Mouse (Mus musculus) c-Kit-negative CD71-positive TER-119-positive erythroid progenitor cells, embryonic 14.5 days (primary cell): Measurements from ENCODE around the gene Prkci.
A peak's percentile ranks its signal among the peaks of the same experiment; 100 is the strongest.

Source experiments
- DNase-seq: peaks from one replicate; pipeline ENCODE4 v3.0.0-alpha.2; 2013; ENCODE audit warnings: low read depth, low spot score

Gene Prkci

DNA sequence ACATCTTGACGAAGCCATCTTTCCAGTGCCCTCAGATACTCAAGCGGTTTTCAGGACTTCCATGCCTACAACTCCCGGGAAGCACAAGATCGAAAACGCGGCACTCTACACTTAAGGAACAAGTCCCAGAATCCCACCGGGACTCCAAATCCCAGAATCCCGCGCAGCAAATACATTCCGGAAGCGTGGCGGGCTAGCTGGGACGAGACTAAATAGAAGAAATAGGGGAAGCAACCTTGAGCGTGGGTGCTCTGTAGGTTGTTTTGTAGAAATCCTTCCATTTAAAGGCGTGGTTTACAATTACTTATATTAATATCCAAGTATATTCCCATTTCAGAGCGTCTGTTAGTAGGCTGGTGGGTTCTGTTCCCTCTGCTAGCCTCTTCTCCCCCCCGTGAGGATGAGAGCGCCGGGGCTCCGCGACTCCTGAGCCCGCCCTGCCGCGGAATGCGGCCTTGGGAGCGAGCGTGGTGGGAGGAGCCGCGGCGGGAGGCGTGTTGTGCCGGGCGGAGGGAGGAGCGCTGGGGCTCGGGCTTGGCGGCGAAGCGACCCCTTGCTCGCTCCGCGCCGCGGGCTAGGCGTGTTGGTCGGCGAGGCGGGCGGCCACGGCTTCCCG, at the start of gene Prkci:
Prkci (plus strand) TSS at position 465 of the 616 bp plus-strand sequence.
- DNase-seq = peak; percentile 87

DNA sequence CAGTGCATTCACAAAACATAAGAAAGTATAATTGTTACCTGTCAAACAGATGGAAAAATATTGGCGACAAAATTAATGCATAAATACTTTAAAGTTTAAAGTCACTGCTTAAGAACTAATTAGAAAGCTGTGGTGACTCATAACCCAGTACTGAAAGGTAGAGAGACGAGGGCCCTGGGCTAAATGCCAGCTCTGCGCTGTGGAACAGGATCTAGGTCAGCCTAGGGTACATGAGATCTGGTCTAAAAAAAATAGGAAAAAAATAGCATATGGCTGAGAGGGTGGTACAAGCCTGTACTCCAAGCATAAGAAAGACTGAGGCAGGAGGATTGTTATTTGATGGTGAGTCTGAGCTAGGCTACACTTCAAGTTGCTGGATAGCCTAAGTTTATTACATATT, 43.9 kb upstream of the Prkci start:
- no peak for DNase-seq

DNA sequence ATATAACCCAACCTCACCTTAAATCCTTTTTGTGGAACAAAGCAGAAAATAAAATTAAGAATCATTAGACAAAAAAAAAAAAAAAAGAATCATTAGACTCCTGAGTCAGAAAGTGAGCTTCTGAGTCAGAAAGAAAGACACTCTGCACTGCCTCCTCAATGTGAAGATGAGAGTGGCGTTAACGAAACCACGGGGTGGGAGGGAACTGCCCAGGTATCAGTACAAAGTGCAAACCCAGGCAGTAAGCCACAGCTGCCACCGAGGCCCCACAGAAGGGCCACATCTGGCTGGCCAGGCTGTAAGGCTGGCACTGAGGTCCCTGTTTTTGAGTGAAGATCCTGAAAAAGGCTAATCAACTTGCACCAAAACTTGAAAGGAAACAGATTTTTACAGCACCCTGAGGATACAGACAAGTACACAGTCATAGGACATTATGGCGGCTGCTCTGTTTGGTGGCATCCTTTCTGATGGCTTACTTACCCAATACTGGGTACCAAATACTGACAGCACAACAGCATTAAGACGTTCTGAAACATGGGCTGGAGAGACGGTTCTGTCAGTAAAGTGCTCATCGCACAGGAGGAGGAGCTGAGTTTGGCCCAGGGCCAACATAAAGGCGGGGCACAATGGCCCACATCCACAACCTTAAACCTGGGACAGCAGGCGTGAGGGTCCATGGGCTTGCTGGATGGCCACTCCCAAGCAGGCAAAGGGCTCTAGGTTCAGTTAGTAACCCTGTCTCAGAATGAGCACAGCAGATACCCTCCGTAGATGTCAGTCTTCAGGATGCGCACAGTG, 43.1 kb upstream of the Prkci start:
- no peak for DNase-seq

DNA sequence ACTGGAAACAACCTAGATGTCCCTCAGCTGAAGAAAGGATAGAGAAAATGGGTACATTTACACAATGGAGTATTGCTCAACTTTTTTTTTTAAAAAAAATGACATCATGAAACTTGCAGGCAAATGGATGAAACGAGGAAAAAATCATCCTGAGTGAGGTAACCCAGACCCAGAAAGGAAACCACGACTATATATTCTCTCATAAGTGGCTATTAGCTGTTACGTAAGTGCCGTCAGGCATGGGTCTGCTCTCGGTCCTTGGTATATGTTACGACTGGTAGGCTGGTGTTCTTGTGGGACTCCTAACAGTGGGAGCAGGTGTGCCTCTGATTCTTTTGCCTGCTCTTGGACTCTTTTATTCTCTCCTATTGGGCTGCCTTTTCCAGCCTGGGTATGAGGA, 39.2 kb upstream of the Prkci start:
- no peak for DNase-seq

DNA sequence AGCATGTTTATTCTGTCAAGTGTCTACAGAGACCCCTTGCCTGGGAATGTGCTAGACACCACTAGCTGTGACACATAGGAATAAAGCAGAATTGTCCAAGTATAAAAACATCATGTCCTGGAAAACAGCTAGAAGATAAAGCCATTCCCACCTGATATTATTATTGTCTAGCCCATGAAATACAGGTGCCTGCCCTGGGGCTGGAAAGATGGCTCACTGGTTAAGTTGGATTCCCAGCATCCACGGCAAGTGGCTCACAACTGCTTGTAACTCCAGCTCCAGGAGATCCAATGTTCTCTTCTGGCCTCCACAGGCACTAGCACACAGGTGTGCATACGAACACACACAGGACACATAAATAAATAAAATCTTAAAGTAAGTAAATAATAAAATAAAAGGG, 36.8 kb upstream of the Prkci start:
- DNase-seq = no peak

DNA sequence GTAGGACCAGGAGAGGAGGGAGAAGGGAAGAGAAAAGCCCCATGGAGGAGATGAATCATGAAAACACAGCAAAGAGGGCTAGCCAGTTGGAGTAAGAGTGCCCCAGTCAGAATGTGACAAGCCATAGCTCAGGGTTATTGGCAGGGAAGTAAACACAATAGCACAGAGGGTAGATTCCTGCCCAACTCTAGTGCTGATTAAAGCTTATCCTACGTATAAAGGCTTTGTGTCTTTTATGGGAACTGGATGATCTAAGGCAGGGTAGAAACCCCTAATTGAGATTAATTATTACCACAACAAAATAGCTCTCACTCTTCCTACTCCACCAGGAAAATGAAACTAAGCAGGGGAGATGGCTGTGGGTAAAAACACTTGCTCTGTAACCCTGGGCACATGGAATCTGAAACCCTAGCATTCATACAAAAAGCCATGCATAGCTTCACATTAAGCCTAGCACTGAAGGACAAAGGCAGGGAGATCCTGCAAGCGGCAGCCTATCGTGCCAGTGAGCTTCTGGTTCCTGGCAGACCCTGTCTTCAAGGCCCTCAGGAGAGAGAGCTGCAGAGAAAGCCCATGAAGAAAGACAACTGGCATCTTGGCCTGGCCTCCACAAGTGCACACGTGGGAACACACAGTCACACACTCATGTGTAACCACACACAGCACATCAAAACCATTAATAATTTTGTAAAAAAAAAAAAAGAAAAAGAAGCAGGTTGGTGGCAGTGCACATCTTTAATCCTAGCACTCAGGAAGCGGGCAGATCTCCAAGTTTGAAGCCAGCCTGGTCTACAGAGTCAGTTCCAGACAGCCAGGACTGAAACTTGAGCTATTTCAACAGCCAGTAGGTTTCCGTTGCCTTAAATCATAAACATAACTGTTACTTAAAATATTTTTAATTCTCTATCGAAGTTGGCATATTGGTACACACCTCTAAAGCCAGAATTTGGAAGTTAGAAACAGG, 35.4 kb upstream of the Prkci start:
- DNase-seq = no peak

DNA sequence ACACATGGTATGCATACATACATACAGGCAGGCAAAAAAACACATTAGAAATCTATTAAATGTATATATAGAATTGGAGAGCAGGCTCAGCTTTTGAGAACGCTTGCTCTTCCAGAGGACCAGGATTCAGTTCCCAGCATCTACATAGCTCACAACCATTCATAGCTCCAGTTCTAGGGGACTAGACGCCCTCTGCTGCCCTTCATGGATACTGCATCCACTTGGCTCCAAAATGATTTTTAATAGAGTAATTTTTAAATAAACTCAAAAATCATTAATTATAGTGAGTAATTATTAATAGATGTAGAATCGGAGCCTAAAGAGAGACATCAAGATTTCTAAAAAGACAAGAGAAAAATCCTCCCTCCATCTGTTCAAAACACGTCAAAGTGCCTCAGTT, 32.4 kb upstream of the Prkci start:
- no peak for DNase-seq

DNA sequence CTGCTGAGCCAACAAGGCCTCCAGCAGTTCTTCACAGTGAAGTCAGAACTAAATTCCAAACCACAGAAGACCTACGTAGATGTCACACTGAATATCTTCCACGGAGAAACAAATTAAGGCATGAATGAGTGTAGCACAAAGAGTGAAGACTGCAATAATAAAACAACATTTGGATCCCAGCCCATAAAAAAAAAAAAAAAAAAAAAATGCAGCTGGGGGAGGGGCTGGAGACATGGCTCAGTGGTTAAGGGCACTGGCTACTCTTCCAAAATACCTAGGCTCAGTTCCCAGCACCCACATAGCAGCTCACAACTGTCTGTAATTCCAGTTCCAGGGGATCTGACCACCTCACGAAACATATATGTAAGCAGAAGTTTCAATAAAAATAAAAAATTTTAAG, 31.3 kb upstream of the Prkci start:
- DNase-seq = no peak

DNA sequence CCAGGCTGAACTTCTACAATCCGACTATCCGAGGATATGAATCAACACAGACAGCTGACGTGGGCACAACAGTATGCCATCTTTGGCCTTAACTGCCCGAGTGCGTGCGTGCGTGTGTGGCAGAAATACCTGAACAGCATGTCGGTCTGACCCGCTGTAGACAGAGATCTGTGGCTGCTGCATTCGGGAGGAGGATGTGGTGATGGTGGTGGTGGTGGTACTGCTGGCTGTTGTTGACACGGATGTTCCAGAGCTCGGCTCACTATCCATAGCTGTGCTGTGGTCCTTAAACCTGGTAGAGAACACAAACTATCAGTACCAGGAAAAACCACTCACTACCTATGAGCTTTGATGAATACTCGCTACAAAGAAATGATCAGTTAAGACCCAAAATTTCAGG, 29.9 kb upstream of the Prkci start:
- no peak for DNase-seq

DNA sequence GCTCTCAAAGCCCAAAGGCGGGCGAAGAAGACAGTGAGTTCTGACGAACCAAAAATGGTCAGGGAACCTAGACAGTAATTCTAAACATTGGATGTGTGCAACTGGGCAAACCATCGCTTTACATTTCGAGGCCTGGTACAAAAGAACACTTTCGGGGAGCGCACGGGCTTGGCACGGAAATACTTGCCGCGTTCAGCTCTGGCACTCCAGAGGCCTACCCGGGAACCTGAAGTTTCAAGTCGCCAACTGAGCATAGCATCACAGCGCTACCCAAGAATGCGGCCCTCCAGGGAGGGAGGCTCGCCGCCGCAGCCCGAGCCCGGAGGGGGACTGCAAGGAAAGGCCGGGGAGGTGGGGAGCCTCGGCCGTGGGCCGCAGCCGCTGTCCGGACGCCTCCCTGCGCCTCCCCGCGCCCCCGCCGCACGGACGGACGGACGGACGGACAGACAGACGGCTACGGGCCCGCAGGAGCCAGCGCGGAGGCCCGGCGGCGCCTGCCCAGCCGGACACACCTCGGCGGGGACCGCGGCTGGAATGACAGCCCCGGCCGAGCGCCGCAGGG, 26.9 kb upstream of the Prkci start:
- DNase-seq = peak; percentile 40

DNA sequence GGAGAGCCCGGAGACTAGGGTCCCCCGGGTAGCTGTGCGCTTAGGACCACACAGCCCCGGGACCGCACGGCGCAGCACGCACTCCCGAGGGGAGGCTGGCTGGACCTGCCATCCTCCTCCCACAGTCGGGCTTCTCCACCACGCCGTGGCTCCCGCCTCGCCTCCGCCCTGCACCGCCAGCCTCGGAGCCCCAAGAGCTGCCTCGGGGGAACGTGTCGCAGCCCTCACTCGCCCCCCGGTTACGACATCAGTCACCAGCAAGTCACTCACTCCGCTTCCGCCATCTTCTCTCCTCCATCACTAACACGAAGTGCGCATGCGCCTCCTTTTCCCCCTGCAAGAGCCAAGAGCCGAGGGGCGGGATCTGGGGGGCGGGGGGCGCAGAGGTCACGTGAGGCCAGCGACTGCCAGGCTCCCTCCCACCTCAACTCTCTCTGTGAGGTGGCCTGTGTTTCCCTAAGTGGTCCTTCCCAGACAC, 26.4 kb upstream of the Prkci start, which contains the start of gene Phc3:
Phc3 (minus strand) TSS at position 312 of the 478 bp plus-strand sequence.
- DNase-seq = peak; percentile 81

DNA sequence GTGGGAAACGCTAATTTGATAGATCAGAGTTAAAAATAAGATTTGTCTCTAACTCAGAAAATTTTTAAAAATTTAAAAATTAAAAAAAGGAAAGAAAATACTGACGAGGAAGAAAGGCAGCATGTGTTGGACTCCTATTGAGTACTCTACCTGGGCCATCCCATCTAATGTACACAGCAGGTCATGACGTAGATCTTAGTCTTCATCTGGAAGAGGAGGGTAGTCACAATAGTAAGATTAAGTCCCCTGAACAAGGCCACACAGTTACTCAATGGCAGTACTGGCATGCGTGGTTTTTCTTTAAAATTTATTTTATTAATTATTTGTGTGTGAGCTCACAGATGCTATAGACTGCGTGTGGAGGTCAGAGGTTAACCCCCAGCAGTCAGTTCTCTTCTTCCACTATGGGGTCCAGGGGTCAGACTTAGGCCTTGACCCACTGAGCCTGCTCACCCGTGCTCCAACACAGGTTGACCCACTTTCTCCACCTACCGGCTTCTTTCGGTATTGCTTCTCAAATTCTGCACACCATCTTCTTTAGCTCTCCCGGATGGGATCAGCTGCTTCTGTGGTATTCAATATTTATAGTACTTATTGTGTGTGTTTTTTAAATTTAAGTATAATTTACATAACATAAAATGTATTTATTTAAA, 20.3 kb upstream of the Prkci start:
- peak; percentile 43 for DNase-seq

DNA sequence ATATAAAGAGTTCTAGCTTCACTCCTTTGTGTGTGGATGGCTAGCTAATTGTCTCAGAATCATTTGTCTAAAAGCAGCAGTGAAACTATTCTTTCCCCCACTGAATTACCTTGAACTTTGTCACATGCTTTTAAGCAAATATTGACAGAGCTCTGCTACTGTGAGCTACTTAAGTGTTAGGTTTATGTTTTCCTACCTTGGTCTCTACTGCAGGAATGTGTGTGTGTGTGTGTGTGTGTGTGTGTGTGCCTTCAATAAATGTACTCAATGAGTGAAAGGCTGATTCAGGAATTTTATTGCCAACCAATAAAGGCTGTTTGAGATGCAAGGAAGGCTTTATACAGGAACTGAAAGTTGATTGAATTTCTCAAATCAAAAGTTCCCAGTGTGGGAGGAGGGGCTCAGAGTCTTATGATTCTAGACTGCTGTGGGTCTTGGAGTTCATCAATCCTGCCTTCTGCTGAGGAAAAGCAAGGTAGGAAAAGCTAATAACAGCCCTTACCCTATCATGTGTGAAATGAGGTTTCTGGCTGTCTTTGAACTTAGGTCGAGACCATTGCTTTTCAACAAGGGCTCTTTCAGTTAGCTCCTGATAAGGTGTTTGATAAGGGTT, 18.4 kb upstream of the Prkci start:
- no peak for DNase-seq

DNA sequence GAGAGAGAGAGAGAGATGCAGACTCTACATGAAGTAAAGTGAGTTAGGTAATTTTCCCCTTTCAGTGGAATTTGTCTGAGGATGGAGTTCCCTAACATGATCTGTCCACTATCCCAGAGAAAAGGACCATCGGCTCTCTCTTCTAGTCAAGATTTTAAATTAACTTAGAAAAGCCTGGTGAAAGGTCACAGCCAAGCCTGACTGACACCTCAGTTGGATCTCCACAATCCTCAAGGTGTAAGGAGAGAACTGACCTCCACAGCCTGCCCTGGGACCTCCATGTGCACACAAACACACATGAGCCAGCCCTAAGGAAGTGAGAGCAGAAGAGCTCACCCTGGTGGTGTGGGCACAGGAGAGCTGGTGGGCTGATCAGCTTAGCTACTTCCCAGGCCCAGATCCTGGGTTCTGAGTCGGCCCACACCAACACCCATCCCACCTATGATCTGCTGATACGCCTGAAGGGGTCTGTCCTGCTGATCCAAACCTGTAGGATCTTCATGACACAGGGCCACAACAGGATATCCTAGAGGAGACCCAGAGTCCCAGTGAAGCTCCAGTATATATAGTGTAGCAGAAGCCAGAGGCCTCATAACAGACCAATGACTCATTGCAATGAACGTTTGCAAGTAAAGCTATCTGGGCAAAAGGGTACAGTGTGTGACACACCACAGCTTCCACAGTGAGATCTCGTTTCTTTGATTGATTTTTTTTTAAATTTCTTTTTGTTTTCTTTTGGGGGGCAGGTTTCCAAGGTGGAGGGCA, 13.7 kb upstream of the Prkci start:
- DNase-seq = no peak

DNA sequence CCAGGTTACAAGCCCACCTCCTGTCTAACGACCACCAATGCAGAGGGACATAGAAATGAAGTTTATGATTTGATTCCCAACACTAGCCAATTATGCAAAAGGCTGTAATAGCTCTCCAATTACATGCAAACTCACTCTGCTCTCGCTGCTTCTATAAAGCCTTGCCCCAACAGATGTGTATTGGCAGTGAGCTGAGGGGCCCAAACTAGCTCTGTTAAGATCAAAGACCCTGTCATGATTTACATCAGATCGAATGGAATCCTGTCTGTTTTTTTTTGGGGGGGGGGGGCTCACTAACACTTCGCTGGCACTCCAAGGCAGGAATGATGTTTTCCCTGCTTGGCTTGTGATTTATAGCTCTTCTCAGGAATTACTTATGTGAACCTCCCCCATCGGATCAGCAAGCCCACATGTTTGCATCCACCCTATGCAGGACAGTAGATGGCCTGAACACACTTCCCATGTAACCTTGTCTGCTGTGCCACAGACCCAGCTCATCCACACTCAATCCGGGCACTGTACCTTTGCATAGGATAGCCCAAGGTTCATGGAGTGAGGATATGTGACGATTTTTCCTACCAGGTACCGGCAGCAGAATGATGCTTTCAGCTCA, 12.5 kb upstream of the Prkci start:
- no peak for DNase-seq

DNA sequence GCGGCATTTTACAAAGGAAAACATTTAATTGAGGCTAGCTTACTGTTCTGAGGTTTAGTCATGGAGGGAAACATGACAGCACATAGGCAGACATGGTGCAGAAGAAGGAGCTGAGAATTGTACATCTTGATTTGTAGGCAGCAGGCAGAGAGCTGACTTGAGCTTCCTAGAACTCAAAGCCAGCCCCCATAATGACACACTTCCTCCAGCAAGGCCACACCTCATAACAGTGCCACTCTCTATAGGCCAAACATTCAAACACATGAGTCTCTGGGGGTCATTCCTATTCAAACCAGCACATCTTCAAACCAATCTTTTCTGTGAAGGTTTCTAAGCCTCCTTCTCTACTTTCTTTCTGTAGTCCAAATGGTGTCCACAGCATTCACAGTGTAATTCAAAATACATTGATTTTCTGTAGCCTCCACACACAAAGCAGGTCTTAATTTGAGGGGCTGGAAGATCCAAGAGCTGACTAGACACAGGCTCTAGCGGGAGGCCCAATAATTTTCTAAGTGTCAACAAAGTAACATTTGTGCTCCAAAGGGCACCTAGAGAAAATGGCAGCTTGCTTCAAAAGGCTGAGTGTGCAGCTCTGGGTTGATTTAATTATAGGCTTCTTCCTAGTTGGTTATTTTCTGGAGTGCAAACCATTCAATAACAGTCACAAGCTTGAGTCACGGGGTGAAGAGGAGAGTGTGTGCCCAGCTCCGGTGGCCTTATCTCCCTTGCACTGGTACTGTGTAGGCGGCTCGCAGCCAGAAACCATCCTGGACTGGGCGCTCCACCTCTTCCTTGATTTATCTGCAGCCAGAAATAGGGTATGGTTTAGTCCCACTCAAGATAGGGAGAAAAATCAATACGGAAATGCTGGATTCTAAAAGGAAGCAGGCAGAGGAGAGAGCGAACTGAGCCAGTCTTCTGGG, 7.9 kb upstream of the Prkci start:
- no peak for DNase-seq

DNA sequence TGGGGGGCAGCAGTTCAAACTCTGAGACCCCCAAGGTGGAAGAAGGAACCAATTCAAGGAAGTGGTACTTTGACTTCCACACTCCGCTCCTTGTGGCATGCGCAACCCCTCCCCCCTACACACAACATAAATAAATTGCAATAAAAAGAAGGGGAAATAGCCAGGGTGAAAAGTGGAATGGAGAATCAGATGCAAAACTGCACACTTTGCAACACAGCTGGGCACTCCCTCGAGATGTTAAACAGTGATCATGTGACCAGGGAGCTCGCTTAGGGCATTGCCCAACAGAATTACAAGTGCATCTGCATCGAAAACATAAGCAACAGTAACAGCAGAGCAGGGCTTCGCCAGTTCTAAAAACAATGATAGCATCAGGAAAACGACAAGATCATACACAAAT, 3.4 kb upstream of the Prkci start:
- no peak for DNase-seq

DNA sequence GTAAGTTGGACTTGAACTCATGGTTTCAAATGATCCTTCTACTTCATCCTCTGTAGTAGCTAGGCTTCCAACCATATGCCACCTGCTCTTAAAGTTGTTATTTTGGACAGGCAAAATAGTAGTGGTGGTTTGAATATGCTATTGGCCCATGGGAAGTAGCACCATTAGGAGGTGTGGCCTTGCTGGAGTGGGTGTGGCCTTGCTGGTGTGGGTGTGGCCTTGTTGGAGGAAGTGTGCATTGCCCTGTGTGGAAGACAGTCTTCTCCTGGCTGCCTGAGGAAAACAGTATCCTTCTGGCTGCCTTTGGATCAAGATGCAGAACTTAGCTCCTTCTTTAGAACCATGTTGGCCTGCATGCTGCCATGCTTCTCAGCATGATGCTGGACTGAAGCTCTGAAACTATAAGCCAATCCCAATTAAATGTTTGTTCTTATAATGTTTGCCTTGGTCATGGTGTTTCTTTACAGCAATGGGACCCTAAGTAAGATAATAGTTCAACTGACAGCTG, 2.4 kb upstream of the Prkci start:
- DNase-seq = peak; percentile 36
